Mouse (Mus musculus): ENCODE results near the gene Gm17651.

GRCm38 (mm10) chr3:97682159-97682502 is 7.6 kb upstream of the Gm17651 start:
- TF ChIP-seq CTCF (IDR thresholded peaks at IDR 0.05; ENCODE audit: low read depth, low read length), result no peak
- TF ChIP-seq POLR2A (IDR thresholded peaks at IDR 0.05; ENCODE audit: borderline replicate concordance, low read depth, low read length), result no peak

Data from bone marrow macrophage, adult 2 months (primary cell).